Mouse (Mus musculus): ENCODE measurements at regions not wholly inside any gene's neighbourhood (a gene's known extent, or its start where the extent isn't known, plus 50 kb on each side); places are given as distances from the start of the nearest gene placed in this dataset.

DNA sequence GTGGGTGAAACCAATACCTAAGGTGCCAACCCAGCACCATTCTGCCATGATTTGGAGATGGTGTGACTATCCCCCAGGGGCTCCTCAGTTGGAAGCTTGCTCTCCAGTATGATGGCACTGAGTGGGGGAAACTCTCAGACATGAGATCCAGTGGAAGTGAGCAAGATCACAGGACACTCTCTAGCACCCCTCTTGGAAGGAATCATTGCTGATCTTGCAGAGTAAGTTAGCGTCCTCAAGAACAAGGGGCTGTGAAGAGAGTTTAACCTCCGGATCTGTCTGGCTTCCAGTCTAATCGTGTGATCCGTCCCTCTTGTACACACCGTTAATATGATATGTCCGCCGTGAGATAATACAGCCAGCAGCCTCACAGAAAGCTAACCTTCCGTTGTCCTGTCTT is 99.5 kb upstream of the Npas2 start:
- no peak for TF ChIP-seq POLR2A (IDR thresholded peaks at IDR 0.05; ENCODE audit: low read depth, low read length)
- no peak for TF ChIP-seq MYC (IDR thresholded peaks at IDR 0.05; ENCODE audit: low read depth, low read length)
- TF ChIP-seq CTCF (conservative IDR thresholded peaks at IDR 0.05 in 1 of 2, IDR thresholded peaks at IDR 0.05 in 1 of 2; ENCODE audit: low read depth in 2 of 2, low read length in 2 of 2), result no peak
- TF ChIP-seq ZMIZ1 (IDR thresholded peaks at IDR 0.05; ENCODE audit: low read depth, low read length), result no peak
- TF ChIP-seq EP300 (IDR thresholded peaks at IDR 0.05; ENCODE audit: low read length), result no peak
- TF ChIP-seq UBTF (IDR thresholded peaks at IDR 0.05; ENCODE audit: low read depth, low read length), result no peak
- no peak for TF ChIP-seq USF1 (IDR thresholded peaks at IDR 0.05; ENCODE audit: low read depth, low read length)
- TF ChIP-seq BHLHE40 (IDR thresholded peaks at IDR 0.05; ENCODE audit: low read depth, low read length), result no peak
- no peak for TF ChIP-seq TCF12 (IDR thresholded peaks at IDR 0.05; ENCODE audit: low read depth, low read length)
- TF ChIP-seq SIN3A (IDR thresholded peaks at IDR 0.05; ENCODE audit: low read length), result no peak
- TF ChIP-seq ZC3H11A (IDR thresholded peaks at IDR 0.05; ENCODE audit: low read depth, low read length), result no peak
- TF ChIP-seq E2F4 (IDR thresholded peaks at IDR 0.05; ENCODE audit: insufficient replicate concordance, low read depth, low read length), result no peak
- no peak for TF ChIP-seq ZNF384 (IDR thresholded peaks at IDR 0.05; ENCODE audit: low read depth, low read length)
- TF ChIP-seq NRF1 (IDR thresholded peaks at IDR 0.05; ENCODE audit: low read depth, low read length), result no peak
